Mouse (Mus musculus) CH12.LX (cell line): Measurements from ENCODE around the gene Prss57.

Experiments
- CTCF ChIP-seq, 2 experiments: IDR thresholded peaks in 1 of 2; conservative IDR thresholded peaks in 1 of 2; 2 replicates each; pipeline ENCODE4 v1.5.1; 2011 to 2012; ENCODE audit warnings: low read depth in 2 of 2, low read length in 2 of 2, improper control_type of control experiment in 1 of 2, inconsistent platforms in 1 of 2, mild to moderate bottlenecking in 1 of 2, moderate library complexity in 1 of 2
- ELF1 ChIP-seq: IDR thresholded peaks from 2 replicates; pipeline ENCODE4 v1.6.1; 2014; ENCODE audit warnings: low read depth, mild to moderate bottlenecking, inconsistent platforms, low read length, improper control_type of control experiment
- MAFK ChIP-seq: IDR thresholded peaks from 2 replicates; pipeline ENCODE4 v1.6.1; 2011; ENCODE audit warnings: low read length, improper control_type of control experiment; ENCODE audit not compliant: insufficient replicate concordance
- SIN3A ChIP-seq: IDR thresholded peaks from 2 replicates; pipeline ENCODE4 v1.6.1; 2012; ENCODE audit warnings: low read length, improper control_type of control experiment, inconsistent platforms
- ZKSCAN1 ChIP-seq: IDR thresholded peaks from 2 replicates; pipeline ENCODE4 v1.6.1; 2012; ENCODE audit warnings: low read depth, inconsistent platforms, low read length, improper control_type of control experiment, borderline replicate concordance

GRCm38 (mm10) chr10:79766508-79767325, 24.0 kb downstream of the Prss57 start, which contains the start of gene Rnf126:
- TF ChIP-seq ELF1: peak; percentile 99
- peak; percentile 73 for TF ChIP-seq SIN3A
- TF ChIP-seq ZKSCAN1: no peak
- TF ChIP-seq CTCF (conservative IDR thresholded peaks at IDR 0.05 in 1 of 2, IDR thresholded peaks at IDR 0.05 in 1 of 2; ENCODE audit: low read depth in 2 of 2, low read length in 2 of 2): no peak
- no peak for TF ChIP-seq MAFK
